Mouse (Mus musculus): ENCODE measurements around the gene 1810013L24Rik.
"Not testable (repeated sequence)": the region's sequence is repeated elsewhere in the genome, so short reads cannot be mapped to it uniquely, and the experiment has no call there.

1810013L24Rik gene

GRCm38 (mm10) chr16:8906115-8906514 lies 76.2 kb downstream of the 1810013L24Rik start:
- DNase-seq (ENCODE audit: low spot score) = not testable (repeated sequence)

All from c-Kit-positive CD71-positive TER-119-positive erythroid progenitor cells, embryonic 14.5 days (primary cell).